Mouse (Mus musculus) T-helper 17 cell (primary cell): Measurements from ENCODE around the gene Dusp22.

Source experiments
- in situ Hi-C, 2 experiments: fragments of 300-600 bp; cut with MboI, MseI; formaldehyde crosslinking; loops; 1 replicate in 1 of 2; 2 replicates in 1 of 2; pipeline ENCODE4 v1.15.1; 2025; ENCODE audit warnings: high pct_unique_total_duplicates in 2 of 2

The Dusp22 gene

GRCm38 (mm10) chr13:30747068-30747467 is 87.3 kb downstream of the Dusp22 start:
- in situ Hi-C loops = loop anchor here (5.0 to 25.0 kb wide), 4 partner anchors 62 to 815 kb away; partner anchors contain the start of genes A530084C06Rik (in 1 of the 2) and Foxq1 (in 1 of the 2)

GRCm38 (mm10) chr13:30747504-30747903 is 87.7 kb downstream of the Dusp22 start:
- in situ Hi-C loops = loop anchor here (5.0 to 25.0 kb wide), 4 partner anchors 63 to 815 kb away; partner anchors contain the start of genes A530084C06Rik (in 1 of the 2) and Foxq1 (in 1 of the 2)

- in situ Hi-C loops = loop anchor here (5.0 to 25.0 kb wide), 4 partner anchors 64 to 814 kb away; partner anchors contain the start of genes A530084C06Rik (in 1 of the 2) and Foxq1 (in 1 of the 2)
These were observed 88.5 kb downstream of the Dusp22 start for GRCm38 (mm10) chr13:30748321-30748720.

GRCm38 (mm10) chr13:30749021-30749556 is 89.3 kb downstream of the Dusp22 start, which contains the start of gene Irf4:
TSS of gene Irf4 (plus strand) at chr13:30749226.
- in situ Hi-C loops = loop anchor here (5.0 to 25.0 kb wide), 4 partner anchors 64 to 813 kb away; partner anchors contain the start of genes A530084C06Rik (in 1 of the 2) and Foxq1 (in 1 of the 2)

- in situ Hi-C loops = loop anchor here (5.0 to 25.0 kb wide), 6 partner anchors 65 to 813 kb away; partner anchors contain the start of genes A530084C06Rik (in 1 of the 2) and Foxq1 (in 1 of the 2)
These were observed 89.8 kb downstream of the Dusp22 start for GRCm38 (mm10) chr13:30749557-30750141.

GRCm38 (mm10) chr13:30750461-30751303 is 90.9 kb downstream of the Dusp22 start:
- in situ Hi-C loops = loop anchor here (5.0 to 10.0 kb wide), 2 partner anchors 77 to 114 kb away; no protein-coding TSS in a partner anchor

GRCm38 (mm10) chr13:30751304-30751580 is 91.4 kb downstream of the Dusp22 start:
- in situ Hi-C loops = loop anchor here (5.0 to 10.0 kb wide), 2 partner anchors 76 to 114 kb away; no protein-coding TSS in a partner anchor

GRCm38 (mm10) chr13:30752581-30753187 is 92.9 kb downstream of the Dusp22 start:
- in situ Hi-C loops = loop anchor here (5.0 to 10.0 kb wide), 2 partner anchors 75 to 112 kb away; no protein-coding TSS in a partner anchor

GRCm38 (mm10) chr13:30753441-30753840 is 93.6 kb downstream of the Dusp22 start:
- in situ Hi-C loops = loop anchor here (5.0 to 10.0 kb wide), 2 partner anchors 74 to 111 kb away; no protein-coding TSS in a partner anchor

- in situ Hi-C loops = loop anchor here (5.0 to 10.0 kb wide), 2 partner anchors 73 to 111 kb away; no protein-coding TSS in a partner anchor
These were observed 94.3 kb downstream of the Dusp22 start for GRCm38 (mm10) chr13:30754066-30754465.

- in situ Hi-C loops = loop anchor here (5.0 to 10.0 kb wide), 2 partner anchors 72 to 110 kb away; no protein-coding TSS in a partner anchor
These were observed 95.2 kb downstream of the Dusp22 start for GRCm38 (mm10) chr13:30754825-30755476.

GRCm38 (mm10) chr13:30755577-30755976 is 95.8 kb downstream of the Dusp22 start:
- in situ Hi-C loops = loop anchor here in 1 of 2 experiments (10.0 kb wide), 1 partner anchor 109 kb away; no protein-coding TSS in a partner anchor

- in situ Hi-C loops = loop anchor here in 1 of 2 experiments (10.0 kb wide), 1 partner anchor 109 kb away; no protein-coding TSS in a partner anchor
These were observed 96.3 kb downstream of the Dusp22 start for GRCm38 (mm10) chr13:30755998-30756639.

GRCm38 (mm10) chr13:30757264-30757900 is 97.6 kb downstream of the Dusp22 start:
- in situ Hi-C loops = loop anchor here in 1 of 2 experiments (10.0 kb wide), 1 partner anchor 107 kb away; no protein-coding TSS in a partner anchor

GRCm38 (mm10) chr13:30758789-30759381 is 99.1 kb downstream of the Dusp22 start:
- in situ Hi-C loops = loop anchor here in 1 of 2 experiments (10.0 kb wide), 1 partner anchor 106 kb away; no protein-coding TSS in a partner anchor

GRCm38 (mm10) chr13:30760374-30761090 is 100.7 kb downstream of the Dusp22 start:
- in situ Hi-C loops = no loop called here
